ENCODE assay signal across 19 mouse cellular contexts in genomic region chr8:115831675-115832074, GRCm38 (mm10).
DNase-seq lines count a peak whose midpoint lies in the region; ATAC-seq lines count a peak whose summit lies in the region.
"Had no signal": no experiment of that assay in that cellular context is flagged by ENCODE, and none has a peak within 500 bp of the region (broad histone marks: within the 10 kb centered on the region; RNA-seq: fewer than 3 reads in every experiment).

No protein-coding gene starts in this region.

- 44% methylated on average over 1 of the region's 1 CpGs for WGBS in kidney, embryonic 16.5 days
- 11% methylated on average over 1 of the region's 1 CpGs for WGBS in liver, embryonic 13.5 days (ENCODE audit: insufficient replicate concordance)
- WGBS in stomach, embryonic 16.5 days = 43% methylated on average over 1 of the region's 1 CpGs
- WGBS in hindbrain, embryonic 10.5 days = 38% methylated on average over 1 of the region's 1 CpGs
- WGBS in midbrain, embryonic 15.5 days = 3% methylated on average over 1 of the region's 1 CpGs

- ATAC-seq in kidney, embryonic 16.5 days (ENCODE audit: low FRiP score, low TSS enrichment) = no peak
- peak; percentile 54; the same call in 1 of the 2 replicates for ATAC-seq in liver, embryonic 13.5 days (ENCODE audit: low read depth)
- ATAC-seq in stomach, embryonic 16.5 days (ENCODE audit: insufficient read depth, low FRiP score) = peak; percentile 53; the same call in 1 of the 2 replicates
- ATAC-seq in midbrain, embryonic 15.5 days (replicated peaks) = no peak
- ATAC-seq: activated CD4-positive, CD25-positive, alpha-beta regulatory T cell, adult 4 months; forebrain, embryonic 16.5 days had no signal

- no peaks in the 10 kb centered on the region for H3K27me3 ChIP-seq in kidney, embryonic 16.5 days (ENCODE audit: insufficient read depth, low read length)
- no peaks in the 10 kb centered on the region for H3K27me3 ChIP-seq in liver, embryonic 13.5 days
- no peaks in the 10 kb centered on the region for H3K27me3 ChIP-seq in stomach, embryonic 16.5 days (ENCODE audit: control insufficient read depth, insufficient read depth, low read length)
- no peaks in the 10 kb centered on the region for H3K27me3 ChIP-seq in hindbrain, embryonic 10.5 days (ENCODE audit: insufficient read depth, poor library complexity, severe bottlenecking)
- H3K27me3 ChIP-seq in midbrain, embryonic 15.5 days (replicated peaks) = no peaks in the 10 kb centered on the region
- H3K27me3 ChIP-seq: embryonic facial prominence, embryonic 13.5 days; hindbrain, embryonic 12.5 days had no signal

- peak; percentile 72 for DNase-seq in kidney, adult 11 months
- DNase-seq in kidney, adult 8-10 months = peak; percentile 60 to 65
- DNase-seq in liver, embryonic 13.5 days = no peak
- DNase-seq in hindbrain, embryonic 10.5 days (ENCODE audit: low spot score) = no peak
- DNase-seq in embryo, embryonic 10 days (ENCODE audit: low spot score) = no peak
- DNase-seq: adrenal gland, postnatal 10 days; cerebellum, adult 9-11 months; heart, postnatal 10 days; lung, adult 2 months; right cerebral cortex, postnatal 14 days had no signal

- no peak overlapping the region for H3K4me2 ChIP-seq in kidney, embryonic 16.5 days (replicated peaks; ENCODE audit: low read depth, low read length)
- no peak overlapping the region for H3K4me2 ChIP-seq in liver, embryonic 13.5 days
- H3K4me2 ChIP-seq in stomach, embryonic 16.5 days (ENCODE audit: low read depth, low read length) = no peak overlapping the region
- H3K4me2 ChIP-seq in midbrain, embryonic 15.5 days = no peak overlapping the region
- H3K4me2 ChIP-seq: embryonic facial prominence, embryonic 13.5 days; hindbrain, embryonic 12.5 days had no signal

- no peaks in the 10 kb centered on the region for H3K9me3 ChIP-seq in kidney, embryonic 16.5 days (ENCODE audit: low read length)
- no peaks in the 10 kb centered on the region for H3K9me3 ChIP-seq in liver, embryonic 13.5 days (replicated peaks)
- no peaks in the 10 kb centered on the region for H3K9me3 ChIP-seq in stomach, embryonic 16.5 days (replicated peaks; ENCODE audit: control insufficient read depth, low read length)
- H3K9me3 ChIP-seq in hindbrain, embryonic 10.5 days = no peaks in the 10 kb centered on the region
- no peaks in the 10 kb centered on the region for H3K9me3 ChIP-seq in midbrain, embryonic 15.5 days
- H3K9me3 ChIP-seq: embryonic facial prominence, embryonic 13.5 days; heart, embryonic 10.5 days; hindbrain, embryonic 12.5 days had no signal

- H3K9ac ChIP-seq in kidney, embryonic 16.5 days (replicated peaks; ENCODE audit: low read length) = no peak overlapping the region
- no peak overlapping the region for H3K9ac ChIP-seq in liver, embryonic 13.5 days
- H3K9ac ChIP-seq in stomach, embryonic 16.5 days (ENCODE audit: low read length) = no peak overlapping the region
- H3K9ac ChIP-seq in midbrain, embryonic 15.5 days = no peak overlapping the region
- H3K9ac ChIP-seq: embryonic facial prominence, embryonic 13.5 days; hindbrain, embryonic 12.5 days had no signal

- no peak overlapping the region for H3K4me3 ChIP-seq in kidney, embryonic 16.5 days (ENCODE audit: low read length)
- H3K4me3 ChIP-seq in liver, embryonic 13.5 days (replicated peaks) = no peak overlapping the region
- H3K4me3 ChIP-seq in stomach, embryonic 16.5 days (replicated peaks; ENCODE audit: low read length) = no peak overlapping the region
- H3K4me3 ChIP-seq in hindbrain, embryonic 10.5 days = no peak overlapping the region
- no peak overlapping the region for H3K4me3 ChIP-seq in midbrain, embryonic 15.5 days
- H3K4me3 ChIP-seq: embryonic facial prominence, embryonic 13.5 days; heart, embryonic 10.5 days; hindbrain, embryonic 12.5 days had no signal

- H3K36me3 ChIP-seq in kidney, embryonic 16.5 days (ENCODE audit: insufficient read depth, low read length) = no peaks in the 10 kb centered on the region
- H3K36me3 ChIP-seq in liver, embryonic 13.5 days = no peaks in the 10 kb centered on the region
- no peaks in the 10 kb centered on the region for H3K36me3 ChIP-seq in stomach, embryonic 16.5 days (ENCODE audit: control insufficient read depth, insufficient read depth, low read length)
- no peaks in the 10 kb centered on the region for H3K36me3 ChIP-seq in hindbrain, embryonic 10.5 days
- no peaks in the 10 kb centered on the region for H3K36me3 ChIP-seq in midbrain, embryonic 15.5 days (replicated peaks)
- H3K36me3 ChIP-seq: embryonic facial prominence, embryonic 13.5 days; G1E; heart, embryonic 10.5 days; hindbrain, embryonic 12.5 days had no signal

- H3K4me1 ChIP-seq in kidney, embryonic 16.5 days (ENCODE audit: insufficient read depth, low read length) = peaks cover 3% of the 10 kb centered on the region; the same call in 1 of the 2 replicates
- H3K4me1 ChIP-seq in liver, embryonic 13.5 days (replicated peaks) = no peaks in the 10 kb centered on the region
- H3K4me1 ChIP-seq in stomach, embryonic 16.5 days (ENCODE audit: control insufficient read depth, insufficient read depth, low read length) = peaks cover 2% of the 10 kb centered on the region
- no peaks in the 10 kb centered on the region for H3K4me1 ChIP-seq in hindbrain, embryonic 10.5 days (replicated peaks)
- H3K4me1 ChIP-seq in midbrain, embryonic 15.5 days = no peaks in the 10 kb centered on the region
- H3K4me1 ChIP-seq: hindbrain, embryonic 12.5 days had no signal

- H3K27ac ChIP-seq in kidney, embryonic 16.5 days (ENCODE audit: low read length) = no peak overlapping the region
- H3K27ac ChIP-seq in liver, embryonic 13.5 days = no peak overlapping the region
- no peak overlapping the region for H3K27ac ChIP-seq in stomach, embryonic 16.5 days (ENCODE audit: low read length)
- H3K27ac ChIP-seq in hindbrain, embryonic 10.5 days = no peak overlapping the region
- no peak overlapping the region for H3K27ac ChIP-seq in midbrain, embryonic 15.5 days
- H3K27ac ChIP-seq: embryonic facial prominence, embryonic 13.5 days; heart, embryonic 10.5 days; hindbrain, embryonic 12.5 days had no signal

Comparison
In these comparisons a context has a peak if more than half of its experiments do, and no peak if none do; other contexts are left out.
1. DNase-seq: peak in kidney, adult 11 months (single experiment) and kidney, adult 8-10 months (2 of 2); none in liver, embryonic 13.5 days (single experiment), hindbrain, embryonic 10.5 days (single experiment) and embryo, embryonic 10 days (single experiment).
2. ATAC-seq: peak in liver, embryonic 13.5 days (single experiment) and stomach, embryonic 16.5 days (single experiment); none in kidney, embryonic 16.5 days (single experiment) and midbrain, embryonic 15.5 days (single experiment).